Mouse (Mus musculus): ENCODE results near the gene Srrm2.
"Not testable (repeated sequence)": the region's sequence is repeated elsewhere in the genome, so short reads cannot be mapped to it uniquely, and the experiment has no call there.

Srrm2 gene

GRCm38 (mm10) chr17:23770493-23770892 is 19.8 kb upstream of the Srrm2 start:
- DNase-seq (ENCODE audit: low read depth): no peak

DNA sequence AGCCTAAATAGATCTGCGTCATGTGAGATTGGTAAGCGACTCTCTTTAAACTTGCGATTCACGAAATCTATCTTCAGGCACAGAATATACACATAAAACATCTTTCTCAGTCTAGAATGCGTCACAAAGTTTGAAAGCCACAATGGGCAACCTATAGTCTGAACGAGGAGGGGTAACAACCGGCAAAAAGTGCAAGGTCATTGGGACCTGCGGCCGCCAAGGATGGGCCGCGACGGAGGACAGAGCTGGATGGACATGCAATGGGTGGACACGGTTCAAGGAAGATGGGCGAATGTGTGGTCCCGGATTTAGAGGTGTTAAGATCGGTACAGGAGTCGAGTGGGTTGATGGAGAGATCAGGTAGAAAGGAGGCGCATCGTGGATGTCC is 19.4 kb upstream of the Srrm2 start:
- DNase-seq (ENCODE audit: low read depth): no peak

- DNase-seq (ENCODE audit: low read depth): peak; percentile 92
Observed at GRCm38 (mm10) chr17:23771284-23772218, 18.8 kb upstream of the Srrm2 start, which contains the start of gene Flywch1. Gene Flywch1 (minus strand): TSS chr17:23771602.

DNA sequence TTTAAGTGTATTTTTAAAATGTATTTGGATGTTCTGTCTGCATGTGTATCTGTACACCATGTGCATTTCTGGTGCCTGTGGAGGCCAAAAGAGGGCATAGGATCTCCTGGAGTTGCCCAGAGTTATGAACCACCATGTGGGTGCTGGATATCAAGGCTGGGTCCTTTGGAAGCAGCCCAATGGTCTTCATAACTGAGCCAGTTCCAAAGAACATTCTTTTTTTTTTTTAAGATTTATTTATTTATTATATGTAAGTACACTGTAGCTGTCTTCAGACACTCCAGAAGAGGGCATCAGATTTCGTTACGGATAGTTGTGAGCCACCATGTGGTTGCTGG is 18.1 kb upstream of the Srrm2 start:
- not testable (repeated sequence) for DNase-seq (ENCODE audit: low read depth)

DNA sequence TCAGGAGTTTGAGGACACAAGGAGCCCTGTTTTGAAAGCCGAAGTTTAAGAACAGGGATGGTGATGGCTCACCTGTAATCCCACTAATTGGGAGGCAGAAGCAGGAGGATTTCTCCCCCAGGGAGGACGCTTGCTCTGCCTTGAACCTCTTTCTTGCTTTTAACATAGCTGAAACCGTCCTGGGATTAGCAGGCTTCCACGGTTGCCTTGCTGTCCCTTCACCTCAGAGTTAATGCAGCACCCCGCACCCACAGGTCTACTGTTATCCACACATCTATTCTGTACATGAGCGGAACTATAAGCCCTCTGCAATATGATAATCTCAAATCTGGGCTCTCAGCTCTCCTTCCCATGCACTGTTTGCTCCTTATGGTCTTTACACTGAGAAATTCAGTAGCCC is 16.7 kb upstream of the Srrm2 start:
- no peak for DNase-seq (ENCODE audit: low read depth)

- DNase-seq (ENCODE audit: low read depth): peak; percentile 61
Observed at GRCm38 (mm10) chr17:23774090-23774489, 16.2 kb upstream of the Srrm2 start.

DNA sequence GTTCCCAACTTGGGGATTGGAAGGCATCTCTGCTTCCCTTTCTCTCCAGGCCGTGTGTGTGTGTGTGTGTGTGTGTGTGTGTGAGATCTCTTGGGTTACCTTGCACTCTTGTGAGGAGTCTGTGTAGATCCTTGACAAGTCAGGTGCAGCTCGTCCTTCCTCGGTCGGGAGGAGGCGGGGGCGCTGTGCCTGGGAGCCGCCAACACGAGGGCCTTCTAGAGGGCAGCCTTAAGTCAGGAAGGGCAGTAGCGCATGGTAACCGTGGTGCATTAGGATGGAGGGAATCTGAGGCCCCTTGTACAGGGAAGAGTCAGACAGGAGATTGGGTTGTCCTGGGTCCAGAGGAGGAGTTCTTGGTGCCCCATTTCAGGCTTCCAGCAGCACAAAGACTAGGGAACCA is 14.1 kb upstream of the Srrm2 start:
- DNase-seq (ENCODE audit: low read depth): no peak

DNA sequence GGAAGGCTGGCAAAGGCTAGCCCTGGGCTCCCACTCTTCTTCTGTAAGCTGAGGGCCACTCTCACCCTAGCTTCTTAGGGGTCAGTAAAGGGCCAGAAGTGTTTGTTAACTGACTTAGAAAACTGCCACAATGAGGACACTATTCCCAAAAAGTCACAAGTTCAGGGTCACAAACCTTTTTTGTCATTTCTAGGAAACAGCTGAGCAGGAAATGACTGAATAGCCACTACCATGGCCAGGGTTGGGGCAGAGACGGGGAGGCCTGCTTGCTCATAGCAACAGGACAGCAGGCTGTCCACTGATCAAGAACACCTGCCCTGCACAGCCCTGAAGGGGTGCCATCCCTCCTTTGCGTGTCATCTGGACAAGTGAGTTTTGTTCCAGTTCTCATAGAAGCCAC is 13.2 kb upstream of the Srrm2 start:
- no peak for DNase-seq (ENCODE audit: low read depth)

GRCm38 (mm10) chr17:23778447-23778846 is 11.9 kb upstream of the Srrm2 start:
- no peak for DNase-seq (ENCODE audit: low read depth)

- DNase-seq (ENCODE audit: low read depth): no peak
Observed at GRCm38 (mm10) chr17:23783352-23783751, 7.0 kb upstream of the Srrm2 start.

DNA sequence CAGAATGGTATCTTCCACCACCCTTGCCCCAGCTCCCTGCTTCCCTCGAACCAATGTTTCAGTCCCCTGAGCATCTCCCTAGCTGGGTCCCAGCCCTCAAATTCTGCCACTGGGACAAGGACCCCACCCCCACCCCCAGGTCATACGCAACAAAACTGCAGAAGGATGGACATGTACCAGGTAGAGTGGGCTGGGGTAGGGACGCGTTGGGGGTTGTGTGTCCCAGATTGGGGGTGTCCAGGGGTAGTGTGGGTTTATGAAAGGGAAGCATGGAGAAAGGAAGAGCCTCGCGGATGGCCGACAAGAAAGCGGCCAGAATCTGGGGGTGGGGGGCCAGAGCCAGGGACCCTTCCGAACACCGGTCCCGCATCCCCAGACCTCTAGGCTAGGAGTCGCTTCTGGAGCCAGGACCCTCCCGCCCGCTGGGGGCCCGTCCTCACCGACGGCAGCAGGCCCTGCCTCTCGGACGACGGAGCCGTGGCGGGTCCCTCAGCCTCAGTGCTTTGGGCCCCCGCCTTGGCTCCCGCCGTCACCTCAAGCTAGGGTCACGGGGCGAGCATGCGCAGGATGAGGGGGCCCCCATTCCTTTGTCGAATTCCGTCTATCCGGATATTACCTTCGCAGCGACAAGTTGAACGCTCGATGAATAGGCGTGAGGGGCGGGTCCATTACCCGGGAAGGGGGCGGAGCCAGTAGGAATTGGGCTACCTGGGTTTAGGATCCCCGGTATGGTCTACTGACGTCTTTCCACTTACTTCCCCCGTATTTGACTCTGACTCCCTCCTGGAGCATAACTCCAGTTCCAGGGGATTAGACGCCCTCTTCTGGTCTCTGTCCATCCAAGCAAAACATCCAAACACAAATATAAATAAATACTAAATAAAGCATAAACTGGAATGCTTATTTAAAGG is 4.5 kb upstream of the Srrm2 start, which contains the start of gene Flywch2:
TSS of gene Flywch2 (minus strand) at position 521 of the 911 bp plus-strand sequence.
- peak; percentile 70 for DNase-seq (ENCODE audit: low read depth)

GRCm38 (mm10) chr17:23786510-23786931 is 3.8 kb upstream of the Srrm2 start:
- DNase-seq (ENCODE audit: low read depth): no peak

GRCm38 (mm10) chr17:23788973-23789372 is 1.4 kb upstream of the Srrm2 start:
- no peak for DNase-seq (ENCODE audit: low read depth)

GRCm38 (mm10) chr17:23789749-23790268 is 523 bp upstream of the Srrm2 start:
- no peak for DNase-seq (ENCODE audit: low read depth)

DNA sequence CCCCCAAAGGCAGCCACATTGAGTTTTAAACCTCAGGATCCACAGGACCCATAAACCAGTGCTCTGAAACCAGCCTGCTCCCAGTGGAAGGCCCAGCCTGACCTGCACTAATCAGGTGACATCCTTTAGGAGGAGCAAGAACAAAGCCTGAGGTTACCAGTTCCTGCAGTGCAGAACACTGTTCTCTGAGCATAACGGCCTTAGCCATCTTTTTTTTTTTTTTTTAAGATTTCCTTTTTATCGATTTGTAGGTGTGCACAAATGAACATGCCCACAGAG is 686 bp downstream of the Srrm2 start:
- no peak for DNase-seq (ENCODE audit: low read depth)

- DNase-seq (ENCODE audit: low read depth): no peak
Observed at GRCm38 (mm10) chr17:23795323-23795722, 5.0 kb downstream of the Srrm2 start.

DNA sequence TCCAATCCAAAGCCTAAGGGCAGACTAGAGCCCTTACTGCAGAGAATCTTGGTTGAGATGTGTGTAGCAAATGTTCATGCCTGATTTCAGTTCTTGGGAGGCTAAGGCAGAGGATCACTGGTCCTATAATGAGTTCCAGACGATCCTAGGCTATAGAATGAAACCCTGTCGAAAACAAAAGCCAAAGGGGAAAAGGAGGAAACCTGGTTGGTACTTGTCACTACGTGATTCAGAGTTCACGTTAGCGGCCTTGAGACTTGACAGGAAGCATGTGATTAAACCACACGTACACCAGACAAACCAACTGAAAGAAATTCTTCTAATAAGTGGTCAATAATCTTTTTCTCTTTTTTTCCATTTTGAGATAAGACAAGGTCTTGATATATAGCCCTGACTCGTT is 7.0 kb downstream of the Srrm2 start:
- DNase-seq (ENCODE audit: low read depth): no peak

DNA sequence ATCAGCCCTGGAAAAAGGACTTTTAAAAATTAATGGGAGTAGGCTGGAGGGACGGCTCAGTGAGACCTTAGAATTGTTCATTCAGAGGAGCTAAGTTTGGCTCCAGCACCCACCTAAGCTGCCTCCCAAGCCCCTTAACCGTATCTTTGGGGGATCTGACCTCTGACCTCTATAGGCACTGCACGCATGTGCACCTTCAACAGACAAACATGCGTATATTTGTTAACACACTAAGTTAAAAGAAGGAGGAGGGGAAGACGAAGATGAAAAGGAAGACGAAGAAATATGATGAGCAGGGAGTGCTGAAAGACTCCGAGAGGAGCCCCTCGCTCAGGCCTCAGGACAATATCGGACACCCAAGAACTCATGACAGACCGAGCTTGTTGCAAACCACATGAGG is 11.3 kb downstream of the Srrm2 start:
- DNase-seq (ENCODE audit: low read depth): no peak

GRCm38 (mm10) chr17:23802746-23803365 is 12.5 kb downstream of the Srrm2 start:
- peak; percentile 96 for DNase-seq (ENCODE audit: low read depth)

- peak; percentile 69 for DNase-seq (ENCODE audit: low read depth)
Observed at GRCm38 (mm10) chr17:23803366-23804041, 13.2 kb downstream of the Srrm2 start.

GRCm38 (mm10) chr17:23804426-23805085 is 14.2 kb downstream of the Srrm2 start:
- DNase-seq (ENCODE audit: low read depth): no peak

All from c-Kit-positive CD71-negative TER-119-negative erythroid progenitor cells, embryonic 14.5 days (primary cell).